Mouse (Mus musculus): ENCODE data around the gene Mtcl1. TPM values are rescaled to one million over a fixed set of nuclear protein-coding genes. Genes with fewer than 3 reads are reported as not detected.
A peak's percentile ranks its signal among the peaks of the same experiment; 100 is the strongest.

The Mtcl1 gene
- 0.60 and 0.75 TPM in 2 replicates for polyA plus RNA-seq (2016; fragmentation: Nextera tagmentation; extraction: Ambion mirVana)

GRCm38 (mm10) chr17:66449460-66450341 is at the start of gene Mtcl1:
Mtcl1 (minus strand) TSS chr17:66449750.
- H3K27ac ChIP-seq = no peak within 1 kb of the TSS
- ATAC-seq = peak; percentile 40
- peak within 1 kb of the TSS; percentile 80 for H3K4me2 ChIP-seq
- no peaks in the 10 kb centered on the region for H3K36me3 ChIP-seq
- H3K9me3 ChIP-seq (replicated peaks) = no peaks in the 10 kb centered on the region
- peak within 1 kb of the TSS; percentile 60 for H3K4me3 ChIP-seq
- under 1% methylated on average over 72 of the region's 76 CpGs for WGBS (ENCODE audit: insufficient replicate concordance)
- peaks cover 85% of the 10 kb centered on the region for H3K27me3 ChIP-seq (replicated peaks)
- peak within 1 kb of the TSS; percentile 41 for H3K9ac ChIP-seq
- H3K4me1 ChIP-seq = peaks cover 18% of the 10 kb centered on the region

- H3K36me3 ChIP-seq = peaks cover 85% of the 10 kb centered on the region
- H3K27me3 ChIP-seq (replicated peaks) = no peaks in the 10 kb centered on the region
- no peak overlapping the region for H3K4me2 ChIP-seq
- H3K9me3 ChIP-seq (replicated peaks) = no peaks in the 10 kb centered on the region
- no peak overlapping the region for H3K27ac ChIP-seq
- no peak overlapping the region for H3K4me3 ChIP-seq
- ATAC-seq = peak; percentile 57
- WGBS (ENCODE audit: insufficient replicate concordance) = 88% methylated on average over 14 of the region's 14 CpGs
- H3K4me1 ChIP-seq = no peaks in the 10 kb centered on the region
- H3K9ac ChIP-seq = no peak overlapping the region
Measured at GRCm38 (mm10) chr17:66498598-66498997, 49.0 kb upstream of the Mtcl1 start.

GRCm38 (mm10) chr17:66496589-66496988 is 47.0 kb upstream of the Mtcl1 start:
- no peak overlapping the region for H3K4me2 ChIP-seq
- 81% methylated on average over 9 of the region's 9 CpGs for WGBS (ENCODE audit: insufficient replicate concordance)
- no peaks in the 10 kb centered on the region for H3K4me1 ChIP-seq
- no peak overlapping the region for H3K27ac ChIP-seq
- H3K9me3 ChIP-seq (replicated peaks) = no peaks in the 10 kb centered on the region
- H3K27me3 ChIP-seq (replicated peaks) = no peaks in the 10 kb centered on the region
- H3K36me3 ChIP-seq = peaks cover 83% of the 10 kb centered on the region
- H3K9ac ChIP-seq = no peak overlapping the region
- no peak for ATAC-seq
- no peak overlapping the region for H3K4me3 ChIP-seq

- Histone ChIP-seq H3K36me3 (peaks cover 19% of the 10 kb centered on the region), H3K27ac (no peak overlapping the region), H3K9me3 (replicated peaks) (no peaks in the 10 kb centered on the region), H3K4me3 (no peak overlapping the region), H3K27me3 (replicated peaks) (peaks cover 5% of the 10 kb centered on the region; the same call in 1 of the 2 replicates), H3K4me2 (no peak overlapping the region), H3K9ac (no peak overlapping the region), H3K4me1 (peaks cover 9% of the 10 kb centered on the region)
- 35% methylated on average over 10 of the region's 10 CpGs for WGBS (ENCODE audit: insufficient replicate concordance)
- ATAC-seq = no peak
Measured at GRCm38 (mm10) chr17:66490022-66490601, 40.6 kb upstream of the Mtcl1 start.

GRCm38 (mm10) chr17:66486576-66486975 is 37.0 kb upstream of the Mtcl1 start:
- Histone ChIP-seq H3K27ac (no peak overlapping the region), H3K9me3 (replicated peaks) (no peaks in the 10 kb centered on the region), H3K4me3 (no peak overlapping the region), H3K36me3 (no peaks in the 10 kb centered on the region), H3K27me3 (replicated peaks) (peaks cover 28% of the 10 kb centered on the region), H3K4me1 (peaks cover 9% of the 10 kb centered on the region), H3K9ac (no peak overlapping the region), H3K4me2 (no peak overlapping the region)
- 64% methylated on average over 6 of the region's 6 CpGs for WGBS (ENCODE audit: insufficient replicate concordance)
- no peak for ATAC-seq

GRCm38 (mm10) chr17:66485742-66486141 is 36.2 kb upstream of the Mtcl1 start:
- H3K27ac ChIP-seq = no peak overlapping the region
- H3K4me3 ChIP-seq = no peak overlapping the region
- H3K9me3 ChIP-seq (replicated peaks) = no peaks in the 10 kb centered on the region
- H3K4me2 ChIP-seq = no peak overlapping the region
- no peak overlapping the region for H3K9ac ChIP-seq
- peaks cover 15% of the 10 kb centered on the region for H3K4me1 ChIP-seq
- no peak for ATAC-seq
- 10% methylated on average over 11 of the region's 11 CpGs for WGBS (ENCODE audit: insufficient replicate concordance)
- H3K36me3 ChIP-seq = no peaks in the 10 kb centered on the region
- H3K27me3 ChIP-seq (replicated peaks) = peaks cover 35% of the 10 kb centered on the region

- Histone ChIP-seq H3K27ac (no peak overlapping the region), H3K4me2 (no peak overlapping the region), H3K4me1 (peaks cover 23% of the 10 kb centered on the region), H3K36me3 (no peaks in the 10 kb centered on the region), H3K4me3 (no peak overlapping the region), H3K9ac (no peak overlapping the region), H3K27me3 (replicated peaks) (peaks cover 37% of the 10 kb centered on the region), H3K9me3 (replicated peaks) (no peaks in the 10 kb centered on the region)
- ATAC-seq = no peak
- WGBS (ENCODE audit: insufficient replicate concordance) = 38% methylated on average over 2 of the region's 2 CpGs
Measured at GRCm38 (mm10) chr17:66484965-66485364, 35.4 kb upstream of the Mtcl1 start.

GRCm38 (mm10) chr17:66483651-66484454 is 34.3 kb upstream of the Mtcl1 start:
- H3K9me3 ChIP-seq (replicated peaks) = no peaks in the 10 kb centered on the region
- H3K36me3 ChIP-seq = no peaks in the 10 kb centered on the region
- H3K4me1 ChIP-seq = peaks cover 34% of the 10 kb centered on the region
- no peak overlapping the region for H3K4me2 ChIP-seq
- WGBS (ENCODE audit: insufficient replicate concordance) = 62% methylated on average over 9 of the region's 9 CpGs
- no peak overlapping the region for H3K27ac ChIP-seq
- H3K4me3 ChIP-seq = no peak overlapping the region
- H3K27me3 ChIP-seq (replicated peaks) = peaks cover 40% of the 10 kb centered on the region
- H3K9ac ChIP-seq = no peak overlapping the region
- ATAC-seq = no peak

GRCm38 (mm10) chr17:66481295-66481694 is 31.7 kb upstream of the Mtcl1 start:
- ATAC-seq = no peak
- Histone ChIP-seq H3K9me3 (replicated peaks) (no peaks in the 10 kb centered on the region), H3K9ac (no peak overlapping the region), H3K4me3 (no peak overlapping the region), H3K27me3 (replicated peaks) (peaks cover 48% of the 10 kb centered on the region), H3K36me3 (no peaks in the 10 kb centered on the region), H3K27ac (no peak overlapping the region), H3K4me2 (no peak overlapping the region), H3K4me1 (peaks cover 27% of the 10 kb centered on the region)
- whole genome bisulfite sequencing (ENCODE audit: insufficient replicate concordance) = 68% methylated on average over 5 of the region's 5 CpGs

- H3K4me2 ChIP-seq = peak overlapping the region; percentile 78
- no peak for ATAC-seq
- H3K27ac ChIP-seq = no peak overlapping the region
- 32% methylated on average over 17 of the region's 17 CpGs for WGBS (ENCODE audit: insufficient replicate concordance)
- no peaks in the 10 kb centered on the region for H3K9me3 ChIP-seq (replicated peaks)
- H3K4me1 ChIP-seq = peaks cover 27% of the 10 kb centered on the region
- no peaks in the 10 kb centered on the region for H3K36me3 ChIP-seq
- H3K27me3 ChIP-seq (replicated peaks) = peaks cover 48% of the 10 kb centered on the region
- no peak overlapping the region for H3K9ac ChIP-seq
- H3K4me3 ChIP-seq = peak overlapping the region; percentile 39
Measured at GRCm38 (mm10) chr17:66480491-66481278, 31.1 kb upstream of the Mtcl1 start.

- ATAC-seq = peak; percentile 87
- H3K27me3 ChIP-seq (replicated peaks) = peaks cover 41% of the 10 kb centered on the region
- H3K4me3 ChIP-seq = peak overlapping the region; percentile 39
- H3K4me2 ChIP-seq = peak overlapping the region; percentile 78
- no peak overlapping the region; the same call in 1 of the 2 replicates for H3K27ac ChIP-seq
- no peaks in the 10 kb centered on the region for H3K9me3 ChIP-seq (replicated peaks)
- no peaks in the 10 kb centered on the region for H3K36me3 ChIP-seq
- 7% methylated on average over 21 of the region's 21 CpGs for WGBS (ENCODE audit: insufficient replicate concordance)
- peaks cover 27% of the 10 kb centered on the region for H3K4me1 ChIP-seq
- peak overlapping the region; percentile 47; the same call in 1 of the 2 replicates for H3K9ac ChIP-seq
Measured at GRCm38 (mm10) chr17:66479813-66480490, 30.4 kb upstream of the Mtcl1 start.

Measured in liver, embryonic 12.5 days (tissue).